Mouse (Mus musculus): ENCODE measurements around the gene Slc22a1. TPM values are rescaled to one million over a fixed set of nuclear protein-coding genes. Genes with fewer than 3 reads are reported as not detected.

Gene Slc22a1
- polyA plus RNA-seq, 1 experiment from 2014 or later: not detected

DNA sequence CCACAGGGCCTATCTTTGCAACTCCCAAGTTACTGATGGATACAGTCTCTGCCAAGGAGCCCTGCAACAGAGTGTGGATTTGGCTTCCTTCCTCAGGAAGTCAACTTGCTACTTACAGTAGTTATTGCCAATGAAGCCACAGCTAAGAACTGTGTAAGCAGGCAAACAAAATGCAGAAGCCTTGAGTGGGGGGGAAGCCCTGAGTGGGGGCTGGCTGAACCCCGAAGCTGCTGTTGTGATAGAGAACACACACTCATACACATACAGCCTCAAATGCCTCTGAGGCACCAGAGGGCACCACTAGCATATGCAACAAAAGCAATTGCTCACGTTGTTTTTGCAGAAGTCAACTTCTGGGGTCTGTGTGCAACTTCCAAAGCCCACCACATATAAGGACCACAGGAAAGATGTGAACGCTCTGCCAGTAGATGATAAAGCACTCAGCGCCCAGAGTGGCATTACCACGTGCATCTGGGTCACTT lies 38.5 kb upstream of the Slc22a1 start:
- 90% methylated on average over 5 of the region's 5 CpGs for WGBS
- Histone ChIP-seq H3K4me1 (ENCODE audit: control insufficient read depth, insufficient read depth, low read length) (no peaks in the 10 kb centered on the region), H3K9ac (replicated peaks; ENCODE audit: low read depth, low read length) (no peak overlapping the region), H3K27me3 (ENCODE audit: control insufficient read depth, insufficient read depth, low read length) (no peaks in the 10 kb centered on the region), H3K9me3 (ENCODE audit: control insufficient read depth, low read length) (no peaks in the 10 kb centered on the region), H3K4me3 (ENCODE audit: low read depth, low read length) (no peak overlapping the region), H3K36me3 (ENCODE audit: control insufficient read depth, insufficient read depth, low read length) (peaks cover 39% of the 10 kb centered on the region), H3K4me2 (ENCODE audit: low read depth, low read length) (no peak overlapping the region), H3K27ac (ENCODE audit: low read depth, low read length) (no peak overlapping the region)
- no peak for ATAC-seq (ENCODE audit: low read depth)

DNA sequence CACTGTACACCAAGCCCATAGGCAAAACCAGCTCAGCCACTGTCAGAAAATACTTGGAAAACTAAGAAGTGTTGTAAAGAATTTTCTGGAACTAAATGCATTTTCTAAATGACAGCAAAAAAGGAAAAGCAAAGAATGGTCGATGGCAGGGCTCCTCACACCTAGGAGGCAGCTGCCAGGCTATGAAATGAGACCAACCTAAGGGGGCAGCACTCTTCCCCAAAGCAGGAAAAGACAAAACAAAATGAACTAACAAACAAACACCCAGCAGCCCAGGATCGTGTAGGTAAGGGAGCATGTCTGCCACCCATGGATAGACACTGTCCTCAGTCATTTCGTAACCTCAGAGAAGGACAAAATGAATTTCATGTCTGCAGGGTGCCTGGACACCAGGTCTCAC lies 37.4 kb upstream of the Slc22a1 start:
- Histone ChIP-seq H3K9ac (replicated peaks; ENCODE audit: low read depth, low read length) (no peak overlapping the region), H3K9me3 (ENCODE audit: control insufficient read depth, low read length) (no peaks in the 10 kb centered on the region), H3K27ac (ENCODE audit: low read depth, low read length) (no peak overlapping the region), H3K4me1 (ENCODE audit: control insufficient read depth, insufficient read depth, low read length) (no peaks in the 10 kb centered on the region), H3K36me3 (ENCODE audit: control insufficient read depth, insufficient read depth, low read length) (peaks cover 43% of the 10 kb centered on the region), H3K4me2 (ENCODE audit: low read depth, low read length) (no peak overlapping the region), H3K4me3 (ENCODE audit: low read depth, low read length) (no peak overlapping the region), H3K27me3 (ENCODE audit: control insufficient read depth, insufficient read depth, low read length) (no peaks in the 10 kb centered on the region)
- 86% methylated on average over 3 of the region's 3 CpGs for WGBS
- ATAC-seq (ENCODE audit: low read depth): no peak

DNA sequence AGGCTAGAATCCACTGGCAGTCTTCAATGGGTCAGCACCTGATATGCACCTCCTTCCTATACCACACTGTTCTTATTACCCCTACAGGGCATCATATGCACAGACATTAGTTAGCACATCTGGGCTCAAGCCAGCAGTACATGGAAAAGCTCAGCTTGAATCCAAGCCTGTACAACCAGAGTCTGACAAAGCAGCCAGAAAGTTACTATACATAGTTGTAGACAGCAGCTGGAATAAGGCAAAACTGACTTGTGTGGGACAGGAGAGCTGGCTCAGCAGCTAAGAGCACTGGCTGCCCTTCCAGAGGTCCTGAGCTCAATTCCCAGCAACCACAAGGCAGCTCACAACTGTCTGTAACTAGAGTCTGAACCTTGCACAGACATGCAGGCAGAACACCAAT lies 36.6 kb upstream of the Slc22a1 start:
- peaks cover 43% of the 10 kb centered on the region for H3K36me3 ChIP-seq (ENCODE audit: control insufficient read depth, insufficient read depth, low read length)
- no peak overlapping the region for H3K4me3 ChIP-seq (ENCODE audit: low read depth, low read length)
- no peak overlapping the region for H3K9ac ChIP-seq (replicated peaks; ENCODE audit: low read depth, low read length)

DNA sequence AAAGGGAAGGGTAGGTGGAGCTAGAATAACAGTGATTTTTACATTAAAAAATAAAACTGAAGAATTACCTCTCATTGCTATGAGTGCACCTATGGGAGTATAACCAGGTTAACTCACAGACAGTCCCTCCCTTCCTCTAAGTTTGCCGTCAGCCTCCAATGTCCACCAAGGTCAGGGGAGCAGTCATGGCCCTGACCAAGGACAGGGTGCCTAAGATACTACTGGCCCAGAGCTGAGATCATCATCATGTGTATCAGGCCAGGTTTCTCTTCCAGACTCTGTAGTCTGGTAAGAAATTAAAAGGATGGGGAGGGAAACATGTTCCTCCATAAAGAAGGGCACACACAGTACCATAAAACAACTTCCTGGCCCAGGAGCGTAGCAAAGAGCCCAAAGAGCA lies 35.3 kb upstream of the Slc22a1 start:
- Histone ChIP-seq H3K27me3 (ENCODE audit: control insufficient read depth, insufficient read depth, low read length) (no peaks in the 10 kb centered on the region), H3K4me3 (ENCODE audit: low read depth, low read length) (no peak overlapping the region), H3K4me2 (ENCODE audit: low read depth, low read length) (no peak overlapping the region), H3K9me3 (ENCODE audit: control insufficient read depth, low read length) (no peaks in the 10 kb centered on the region), H3K36me3 (ENCODE audit: control insufficient read depth, insufficient read depth, low read length) (peaks cover 43% of the 10 kb centered on the region), H3K27ac (ENCODE audit: low read depth, low read length) (no peak overlapping the region), H3K9ac (replicated peaks; ENCODE audit: low read depth, low read length) (no peak overlapping the region), H3K4me1 (ENCODE audit: control insufficient read depth, insufficient read depth, low read length) (no peaks in the 10 kb centered on the region)
- ATAC-seq (ENCODE audit: low read depth): no peak
- WGBS: 90% methylated on average over 2 of the region's 2 CpGs

More for the DNA sequence above, 36.6 kb upstream of the Slc22a1 start:
- Histone ChIP-seq H3K27me3 (ENCODE audit: control insufficient read depth, insufficient read depth, low read length) (no peaks in the 10 kb centered on the region), H3K4me2 (ENCODE audit: low read depth, low read length) (no peak overlapping the region), H3K4me1 (ENCODE audit: control insufficient read depth, insufficient read depth, low read length) (no peaks in the 10 kb centered on the region), H3K27ac (ENCODE audit: low read depth, low read length) (no peak overlapping the region), H3K9me3 (ENCODE audit: control insufficient read depth, low read length) (no peaks in the 10 kb centered on the region)
- ATAC-seq (ENCODE audit: low read depth): no peak

- H3K4me2 ChIP-seq (ENCODE audit: low read depth, low read length): no peak overlapping the region
- no peak overlapping the region for H3K4me3 ChIP-seq (ENCODE audit: low read depth, low read length)
- WGBS: 88% methylated on average over 13 of the region's 13 CpGs
- ATAC-seq (ENCODE audit: low read depth): no peak
- H3K9me3 ChIP-seq (ENCODE audit: control insufficient read depth, low read length): no peaks in the 10 kb centered on the region
- H3K4me1 ChIP-seq (ENCODE audit: control insufficient read depth, insufficient read depth, low read length): no peaks in the 10 kb centered on the region
- H3K36me3 ChIP-seq (ENCODE audit: control insufficient read depth, insufficient read depth, low read length): peaks cover 39% of the 10 kb centered on the region
- H3K27ac ChIP-seq (ENCODE audit: low read depth, low read length): no peak overlapping the region
- no peak overlapping the region for H3K9ac ChIP-seq (replicated peaks; ENCODE audit: low read depth, low read length)
- H3K27me3 ChIP-seq (ENCODE audit: control insufficient read depth, insufficient read depth, low read length): no peaks in the 10 kb centered on the region
Measured at GRCm38 (mm10) chr17:12710050-12710780, 34.6 kb upstream of the Slc22a1 start.

DNA sequence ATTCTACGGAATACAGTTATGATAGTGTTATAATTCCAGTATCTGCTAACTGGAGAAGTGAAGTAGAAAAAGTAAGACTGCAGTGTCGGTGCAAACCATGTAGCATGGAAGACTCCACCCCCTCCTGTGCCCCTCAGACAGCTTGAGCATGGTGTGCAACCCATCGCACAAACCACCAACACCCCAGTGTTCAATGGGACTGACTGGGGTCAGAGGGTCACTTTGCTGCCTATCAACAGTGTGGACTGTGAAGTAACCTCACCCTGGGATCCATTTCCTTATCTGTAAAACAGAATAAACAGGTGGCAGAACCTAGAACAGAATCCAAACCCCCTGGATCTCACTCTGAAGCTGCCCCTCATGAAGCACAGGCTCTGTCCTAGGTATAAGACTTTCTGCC lies 32.8 kb upstream of the Slc22a1 start:
- no peak overlapping the region for H3K9ac ChIP-seq (replicated peaks; ENCODE audit: low read depth, low read length)
- H3K9me3 ChIP-seq (ENCODE audit: control insufficient read depth, low read length): no peaks in the 10 kb centered on the region
- H3K36me3 ChIP-seq (ENCODE audit: control insufficient read depth, insufficient read depth, low read length): peaks cover 42% of the 10 kb centered on the region
- no peaks in the 10 kb centered on the region for H3K4me1 ChIP-seq (ENCODE audit: control insufficient read depth, insufficient read depth, low read length)
- H3K27me3 ChIP-seq (ENCODE audit: control insufficient read depth, insufficient read depth, low read length): no peaks in the 10 kb centered on the region
- 93% methylated on average over 3 of the region's 3 CpGs for WGBS
- H3K27ac ChIP-seq (ENCODE audit: low read depth, low read length): no peak overlapping the region
- H3K4me2 ChIP-seq (ENCODE audit: low read depth, low read length): no peak overlapping the region
- ATAC-seq (ENCODE audit: low read depth): no peak
- H3K4me3 ChIP-seq (ENCODE audit: low read depth, low read length): no peak overlapping the region

DNA sequence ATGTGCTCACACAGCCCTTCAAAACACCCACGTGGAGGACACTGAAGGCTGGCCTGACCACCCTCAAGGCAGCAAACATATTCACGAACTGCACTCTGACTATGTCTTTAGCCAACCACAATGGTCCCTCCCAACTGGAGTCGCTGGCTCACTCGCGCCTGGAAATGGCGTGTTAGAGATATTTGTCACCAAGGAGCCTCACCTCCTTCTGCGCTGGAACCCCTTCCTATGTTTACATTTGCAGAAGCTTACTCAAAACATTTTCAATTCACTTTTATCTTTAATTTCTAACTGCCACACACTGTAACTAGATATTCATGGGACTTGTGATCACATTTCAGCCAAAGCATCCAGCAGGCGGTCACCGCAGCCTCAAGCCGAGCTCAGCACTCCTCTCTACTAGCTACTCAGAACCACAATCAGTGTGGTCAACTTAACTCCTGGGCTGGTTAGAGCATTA lies 31.0 kb upstream of the Slc22a1 start:
- Histone ChIP-seq H3K9ac (replicated peaks; ENCODE audit: low read depth, low read length) (no peak overlapping the region), H3K4me2 (ENCODE audit: low read depth, low read length) (no peak overlapping the region), H3K9me3 (ENCODE audit: control insufficient read depth, low read length) (no peaks in the 10 kb centered on the region), H3K4me1 (ENCODE audit: control insufficient read depth, insufficient read depth, low read length) (no peaks in the 10 kb centered on the region), H3K27me3 (ENCODE audit: control insufficient read depth, insufficient read depth, low read length) (no peaks in the 10 kb centered on the region), H3K4me3 (ENCODE audit: low read depth, low read length) (no peak overlapping the region), H3K36me3 (ENCODE audit: control insufficient read depth, insufficient read depth, low read length) (peaks cover 56% of the 10 kb centered on the region), H3K27ac (ENCODE audit: low read depth, low read length) (no peak overlapping the region)
- WGBS: 89% methylated on average over 10 of the region's 10 CpGs
- ATAC-seq (ENCODE audit: low read depth): no peak

DNA sequence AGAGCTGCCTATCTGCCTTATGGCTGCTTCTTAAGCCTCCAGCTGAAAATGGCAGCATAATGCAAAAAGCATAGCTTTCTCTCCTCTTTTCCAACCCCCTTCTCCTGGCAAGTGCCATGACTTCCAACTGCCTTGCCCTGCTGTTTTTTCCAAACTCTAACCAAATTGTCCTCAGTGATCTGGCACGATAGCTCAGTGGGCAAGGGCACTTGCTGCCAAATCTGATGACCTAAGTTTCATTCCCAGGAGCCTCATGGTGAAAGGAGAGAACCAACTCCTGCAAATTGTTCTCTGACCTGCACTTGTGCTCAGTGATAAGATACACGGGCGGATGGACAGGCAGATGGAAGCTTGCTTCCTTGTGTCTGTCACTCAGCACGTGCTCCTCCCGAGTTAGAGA lies 27.3 kb upstream of the Slc22a1 start:
- no peak overlapping the region for H3K4me3 ChIP-seq (ENCODE audit: low read depth, low read length)
- H3K36me3 ChIP-seq (ENCODE audit: control insufficient read depth, insufficient read depth, low read length): peaks cover 61% of the 10 kb centered on the region
- H3K9me3 ChIP-seq (ENCODE audit: control insufficient read depth, low read length): no peaks in the 10 kb centered on the region
- H3K27ac ChIP-seq (ENCODE audit: low read depth, low read length): no peak overlapping the region
- no peak for ATAC-seq (ENCODE audit: low read depth)
- 90% methylated on average over 5 of the region's 5 CpGs for WGBS
- H3K9ac ChIP-seq (replicated peaks; ENCODE audit: low read depth, low read length): no peak overlapping the region
- H3K27me3 ChIP-seq (ENCODE audit: control insufficient read depth, insufficient read depth, low read length): no peaks in the 10 kb centered on the region
- no peaks in the 10 kb centered on the region for H3K4me1 ChIP-seq (ENCODE audit: control insufficient read depth, insufficient read depth, low read length)
- H3K4me2 ChIP-seq (ENCODE audit: low read depth, low read length): no peak overlapping the region

GRCm38 (mm10) chr17:12700373-12700772 lies 24.7 kb upstream of the Slc22a1 start:
- peaks cover 79% of the 10 kb centered on the region for H3K36me3 ChIP-seq (ENCODE audit: control insufficient read depth, insufficient read depth, low read length)
- H3K4me2 ChIP-seq (ENCODE audit: low read depth, low read length): no peak overlapping the region
- no peaks in the 10 kb centered on the region for H3K9me3 ChIP-seq (ENCODE audit: control insufficient read depth, low read length)
- H3K27me3 ChIP-seq (ENCODE audit: control insufficient read depth, insufficient read depth, low read length): no peaks in the 10 kb centered on the region
- H3K27ac ChIP-seq (ENCODE audit: low read depth, low read length): no peak overlapping the region
- no peak for ATAC-seq (ENCODE audit: low read depth)
- H3K4me1 ChIP-seq (ENCODE audit: control insufficient read depth, insufficient read depth, low read length): no peaks in the 10 kb centered on the region
- no peak overlapping the region for H3K4me3 ChIP-seq (ENCODE audit: low read depth, low read length)
- 96% methylated on average over 6 of the region's 6 CpGs for WGBS
- no peak overlapping the region for H3K9ac ChIP-seq (replicated peaks; ENCODE audit: low read depth, low read length)

Measured in neural tube, embryonic 14.5 days (tissue).